Mouse (Mus musculus): ENCODE results near the gene Orc3. TPM values are rescaled to one million over a fixed set of nuclear protein-coding genes. Genes with fewer than 3 reads are reported as not detected.

The Orc3 gene
- 40.9 and 42.4 TPM in 2 replicates for polyA plus RNA-seq (2015; fragmentation: Nextera tagmentation; extraction: Ambion mirVana)

GRCm38 (mm10) chr4:34614630-34615094 is at the start of gene Orc3, which contains the start of gene Rars2:
TSS of gene Orc3 (minus strand) at chr4:34614944.
TSS of gene Rars2 (plus strand) at chr4:34614957.
- Histone ChIP-seq H3K4me3 (ENCODE audit: low read depth, low read length) (peak within 1 kb of the TSS; percentile 84), H3K9ac (replicated peaks; ENCODE audit: low read depth) (peak within 1 kb of the TSS; percentile 69), H3K36me3 (ENCODE audit: insufficient read depth, low read length) (no peaks in the 10 kb centered on the region), H3K4me1 (ENCODE audit: insufficient read depth, low read depth, low read length) (peaks cover 16% of the 10 kb centered on the region; the same call in 1 of the 2 replicates), H3K27me3 (replicated peaks; ENCODE audit: insufficient read depth, low read length) (no peaks in the 10 kb centered on the region), H3K9me3 (ENCODE audit: low read length) (no peaks in the 10 kb centered on the region), H3K27ac (ENCODE audit: low read length) (peak within 1 kb of the TSS; percentile 85), H3K4me2 (replicated peaks; ENCODE audit: low read depth, low read length) (peak within 1 kb of the TSS; percentile 81)
- ATAC-seq (peak; percentile 98), DNase-seq (ENCODE audit: low spot score) (peak; percentile 94)
- WGBS, result under 1% methylated on average over 41 of the region's 42 CpGs
- TF ChIP-seq CTCF (IDR thresholded peaks at IDR 0.05), result peak; percentile 47
- TF ChIP-seq EP300 (IDR thresholded peaks at IDR 0.05), result no peak

GRCm38 (mm10) chr4:34661927-34662326 is 47.2 kb upstream of the Orc3 start:
- H3K9ac ChIP-seq (replicated peaks; ENCODE audit: low read depth), result no peak overlapping the region
- no peak for DNase-seq (ENCODE audit: low spot score)

GRCm38 (mm10) chr4:34661514-34661913 is 46.8 kb upstream of the Orc3 start:
- ATAC-seq (no peak), DNase-seq (ENCODE audit: low spot score) (no peak)
- Histone ChIP-seq H3K4me2 (replicated peaks; ENCODE audit: low read depth, low read length) (no peak overlapping the region), H3K9me3 (ENCODE audit: low read length) (no peaks in the 10 kb centered on the region), H3K4me3 (ENCODE audit: low read depth, low read length) (no peak overlapping the region), H3K9ac (replicated peaks; ENCODE audit: low read depth) (no peak overlapping the region), H3K27ac (ENCODE audit: low read length) (no peak overlapping the region), H3K27me3 (replicated peaks; ENCODE audit: insufficient read depth, low read length) (no peaks in the 10 kb centered on the region), H3K36me3 (ENCODE audit: insufficient read depth, low read length) (peaks cover 43% of the 10 kb centered on the region), H3K4me1 (ENCODE audit: insufficient read depth, low read depth, low read length) (no peaks in the 10 kb centered on the region)
- WGBS, result 97% methylated on average over 2 of the region's 2 CpGs
- TF ChIP-seq CTCF (IDR thresholded peaks at IDR 0.05), result no peak
- TF ChIP-seq EP300 (IDR thresholded peaks at IDR 0.05), result no peak

More at GRCm38 (mm10) chr4:34661927-34662326, 47.2 kb upstream of the Orc3 start:
- Histone ChIP-seq H3K4me3 (ENCODE audit: low read depth, low read length) (no peak overlapping the region), H3K27ac (ENCODE audit: low read length) (no peak overlapping the region), H3K27me3 (replicated peaks; ENCODE audit: insufficient read depth, low read length) (no peaks in the 10 kb centered on the region), H3K4me2 (replicated peaks; ENCODE audit: low read depth, low read length) (no peak overlapping the region), H3K4me1 (ENCODE audit: insufficient read depth, low read depth, low read length) (no peaks in the 10 kb centered on the region), H3K36me3 (ENCODE audit: insufficient read depth, low read length) (peaks cover 44% of the 10 kb centered on the region), H3K9me3 (ENCODE audit: low read length) (no peaks in the 10 kb centered on the region)
- TF ChIP-seq CTCF (IDR thresholded peaks at IDR 0.05) (no peak), EP300 (IDR thresholded peaks at IDR 0.05) (no peak)
- peak; percentile 38; the same call in 1 of the 2 replicates for ATAC-seq
- 70% methylated on average over 6 of the region's 6 CpGs for WGBS

- Histone ChIP-seq H3K9ac (replicated peaks; ENCODE audit: low read depth) (no peak overlapping the region), H3K27me3 (replicated peaks; ENCODE audit: insufficient read depth, low read length) (no peaks in the 10 kb centered on the region), H3K4me2 (replicated peaks; ENCODE audit: low read depth, low read length) (no peak overlapping the region), H3K36me3 (ENCODE audit: insufficient read depth, low read length) (peaks cover 40% of the 10 kb centered on the region), H3K4me1 (ENCODE audit: insufficient read depth, low read depth, low read length) (no peaks in the 10 kb centered on the region), H3K27ac (ENCODE audit: low read length) (no peak overlapping the region), H3K4me3 (ENCODE audit: low read depth, low read length) (no peak overlapping the region), H3K9me3 (ENCODE audit: low read length) (no peaks in the 10 kb centered on the region)
- 77% methylated on average over 2 of the region's 2 CpGs for WGBS
- DNase-seq (ENCODE audit: low spot score), result no peak
- ATAC-seq, result no peak
- TF ChIP-seq EP300 (IDR thresholded peaks at IDR 0.05) (no peak), CTCF (IDR thresholded peaks at IDR 0.05) (no peak)
These were observed 44.3 kb upstream of the Orc3 start for GRCm38 (mm10) chr4:34659012-34659411.

- Histone ChIP-seq H3K9ac (replicated peaks; ENCODE audit: low read depth) (no peak overlapping the region), H3K36me3 (ENCODE audit: insufficient read depth, low read length) (peaks cover 27% of the 10 kb centered on the region), H3K27me3 (replicated peaks; ENCODE audit: insufficient read depth, low read length) (no peaks in the 10 kb centered on the region), H3K4me2 (replicated peaks; ENCODE audit: low read depth, low read length) (no peak overlapping the region), H3K27ac (ENCODE audit: low read length) (no peak overlapping the region), H3K4me1 (ENCODE audit: insufficient read depth, low read depth, low read length) (no peaks in the 10 kb centered on the region), H3K9me3 (ENCODE audit: low read length) (no peaks in the 10 kb centered on the region), H3K4me3 (ENCODE audit: low read depth, low read length) (no peak overlapping the region)
- DNase-seq (ENCODE audit: low spot score) (no peak), ATAC-seq (no peak)
- WGBS, result 94% methylated on average over 10 of the region's 10 CpGs
- TF ChIP-seq EP300 (IDR thresholded peaks at IDR 0.05) (no peak), CTCF (IDR thresholded peaks at IDR 0.05) (no peak)
These were observed 41.4 kb upstream of the Orc3 start for GRCm38 (mm10) chr4:34656101-34656500.

- DNase-seq (ENCODE audit: low spot score) (no peak), ATAC-seq (no peak)
- Histone ChIP-seq H3K27ac (ENCODE audit: low read length) (no peak overlapping the region), H3K27me3 (replicated peaks; ENCODE audit: insufficient read depth, low read length) (no peaks in the 10 kb centered on the region), H3K9ac (replicated peaks; ENCODE audit: low read depth) (no peak overlapping the region), H3K4me2 (replicated peaks; ENCODE audit: low read depth, low read length) (no peak overlapping the region), H3K9me3 (ENCODE audit: low read length) (no peaks in the 10 kb centered on the region), H3K4me1 (ENCODE audit: insufficient read depth, low read depth, low read length) (no peaks in the 10 kb centered on the region), H3K36me3 (ENCODE audit: insufficient read depth, low read length) (peaks cover 14% of the 10 kb centered on the region), H3K4me3 (ENCODE audit: low read depth, low read length) (no peak overlapping the region)
- TF ChIP-seq CTCF (IDR thresholded peaks at IDR 0.05) (no peak), EP300 (IDR thresholded peaks at IDR 0.05) (no peak)
- whole genome bisulfite sequencing, result 87% methylated on average over 7 of the region's 7 CpGs
These were observed 38.4 kb upstream of the Orc3 start for GRCm38 (mm10) chr4:34653179-34653578.
